ENCODE assay signal across 9 mouse cellular contexts in genomic region chr3:104790401-104790937, GRCm38 (mm10). TPM values are rescaled to one million over a fixed set of nuclear protein-coding genes. Genes with fewer than 3 reads are reported as not detected.
DNase-seq lines count a peak whose midpoint lies in the region; ATAC-seq and TF ChIP-seq lines count a peak whose summit lies in the region.
"Had no signal": no experiment of that assay in that cellular context is flagged by ENCODE, and none has a peak within 500 bp of the region (broad histone marks: within the 10 kb centered on the region; RNA-seq: fewer than 3 reads in every experiment).

No protein-coding gene starts in this region.

- no peaks in the 10 kb centered on the region for H3K9me3 ChIP-seq in forebrain, embryonic 11.5 days (ENCODE audit: control insufficient read depth, low read length)
- H3K9me3 ChIP-seq in hindbrain, postnatal 0 days (ENCODE audit: low read length) = no peaks in the 10 kb centered on the region
- H3K9me3 ChIP-seq in liver, embryonic 12.5 days (replicated peaks) = no peaks in the 10 kb centered on the region
- H3K9me3 ChIP-seq in neural tube, embryonic 14.5 days (ENCODE audit: control insufficient read depth, low read length) = no peaks in the 10 kb centered on the region

- H3K4me3 ChIP-seq in liver, adult 2 months (ENCODE audit: insufficient read depth, low read depth, low read length) = peak overlapping the region; percentile 45; the same call in 1 of the 2 replicates
- H3K4me3 ChIP-seq in forebrain, embryonic 11.5 days (ENCODE audit: low read depth, low read length) = peak overlapping the region; percentile 55
- H3K4me3 ChIP-seq in hindbrain, postnatal 0 days (ENCODE audit: low read length) = peak overlapping the region; percentile 50
- H3K4me3 ChIP-seq in liver, embryonic 12.5 days = peak overlapping the region; percentile 56; the same call in 1 of the 2 replicates
- H3K4me3 ChIP-seq in neural tube, embryonic 14.5 days (ENCODE audit: low read depth, low read length) = peak overlapping the region; percentile 48

- no peak for ATAC-seq in forebrain, embryonic 11.5 days (replicated peaks; ENCODE audit: low FRiP score)
- peak; percentile 18; the same call in 1 of the 2 replicates for ATAC-seq in hindbrain, postnatal 0 days
- ATAC-seq in liver, embryonic 12.5 days = no peak
- no peak for ATAC-seq in neural tube, embryonic 14.5 days (ENCODE audit: low read depth)

- no peaks in the 10 kb centered on the region for H3K27me3 ChIP-seq in liver, adult 2 months (ENCODE audit: control insufficient read depth, insufficient read depth, low read length)
- no peaks in the 10 kb centered on the region for H3K27me3 ChIP-seq in forebrain, embryonic 11.5 days (ENCODE audit: control insufficient read depth, insufficient read depth, low read length)
- peaks cover 8% of the 10 kb centered on the region; the same call in 1 of the 2 replicates for H3K27me3 ChIP-seq in hindbrain, postnatal 0 days (ENCODE audit: insufficient read depth, low read length)
- H3K27me3 ChIP-seq in liver, embryonic 12.5 days (replicated peaks) = peaks cover 56% of the 10 kb centered on the region
- peaks cover 3% of the 10 kb centered on the region; the same call in 1 of the 2 replicates for H3K27me3 ChIP-seq in neural tube, embryonic 14.5 days (ENCODE audit: control insufficient read depth, insufficient read depth, low read length)

- H3K9ac ChIP-seq in liver, adult 2 months (ENCODE audit: low read depth, low read length) = no peak overlapping the region
- H3K9ac ChIP-seq in forebrain, embryonic 11.5 days (ENCODE audit: low read length) = peak overlapping the region; percentile 69
- H3K9ac ChIP-seq in hindbrain, postnatal 0 days (replicated peaks; ENCODE audit: low read length) = no peak overlapping the region; the same call in 1 of the 2 replicates
- H3K9ac ChIP-seq in liver, embryonic 12.5 days = peak overlapping the region; percentile 7; the same call in 1 of the 2 replicates
- peak overlapping the region; percentile 52; the same call in 1 of the 2 replicates for H3K9ac ChIP-seq in neural tube, embryonic 14.5 days (replicated peaks; ENCODE audit: low read depth, low read length)

- peaks cover 17% of the 10 kb centered on the region for H3K4me1 ChIP-seq in liver, adult 2 months (ENCODE audit: control insufficient read depth, insufficient read depth, low read length)
- H3K4me1 ChIP-seq in forebrain, embryonic 11.5 days (replicated peaks; ENCODE audit: control insufficient read depth, insufficient read depth, low read length) = peaks cover 23% of the 10 kb centered on the region
- peaks cover 16% of the 10 kb centered on the region; the same call in 1 of the 2 replicates for H3K4me1 ChIP-seq in hindbrain, postnatal 0 days (ENCODE audit: insufficient read depth, low read length)
- peaks cover 53% of the 10 kb centered on the region for H3K4me1 ChIP-seq in liver, embryonic 12.5 days
- peaks cover 11% of the 10 kb centered on the region; the same call in 1 of the 2 replicates for H3K4me1 ChIP-seq in neural tube, embryonic 14.5 days (ENCODE audit: control insufficient read depth, insufficient read depth, low read length)

- no peak for TF ChIP-seq CTCF in liver, adult 2 months (IDR thresholded peaks at IDR 0.05; ENCODE audit: low read depth, low read length)
- no peak for TF ChIP-seq CTCF in hindbrain, postnatal 0 days (IDR thresholded peaks at IDR 0.05; ENCODE audit: low read depth)

- no peak for TF ChIP-seq POLR2A in liver, adult 2 months (IDR thresholded peaks at IDR 0.05; ENCODE audit: extremely low read depth, insufficient read depth, low read length)

- no peak for DNase-seq in liver, adult 2 months (ENCODE audit: extremely low read depth, low read depth, low spot score)
- DNase-seq in liver = no peak
- no peak for DNase-seq in forebrain, embryonic 11.5 days (ENCODE audit: low spot score)
- DNase-seq in hindbrain, postnatal 0 days (ENCODE audit: low spot score) = no peak
- no peak for DNase-seq in spleen, adult 18-20 months
- no peak for DNase-seq in cerebellum, postnatal 4 days (ENCODE audit: low spot score in 2 of 2)

- no peaks in the 10 kb centered on the region for H3K79me2 ChIP-seq in liver, adult 2 months (ENCODE audit: control insufficient read depth, insufficient read depth, low read length)

- 50% methylated on average over 6 of the region's 6 CpGs for WGBS in liver, adult 2 months
- 16% methylated on average over 6 of the region's 6 CpGs for WGBS in forebrain, embryonic 11.5 days
- WGBS in hindbrain, postnatal 0 days = 36% methylated on average over 6 of the region's 6 CpGs
- WGBS in liver, embryonic 12.5 days (ENCODE audit: insufficient replicate concordance) = 38% methylated on average over 6 of the region's 6 CpGs
- 39% methylated on average over 6 of the region's 6 CpGs for WGBS in neural tube, embryonic 14.5 days

- no peak overlapping the region for H3K27ac ChIP-seq in liver, adult 2 months (replicated peaks; ENCODE audit: insufficient read depth, low read depth, low read length)
- no peak overlapping the region for H3K27ac ChIP-seq in forebrain, embryonic 11.5 days (ENCODE audit: low read depth, low read length)
- peak overlapping the region; percentile 58; the same call in 1 of the 2 replicates for H3K27ac ChIP-seq in hindbrain, postnatal 0 days
- no peak overlapping the region for H3K27ac ChIP-seq in liver, embryonic 12.5 days
- no peak overlapping the region for H3K27ac ChIP-seq in neural tube, embryonic 14.5 days (ENCODE audit: low read depth, low read length)

- H3K4me2 ChIP-seq in forebrain, embryonic 11.5 days (ENCODE audit: low read depth, low read length, severe bottlenecking) = peak overlapping the region; percentile 88
- peak overlapping the region; percentile 94 for H3K4me2 ChIP-seq in hindbrain, postnatal 0 days (ENCODE audit: low read depth, low read length)
- H3K4me2 ChIP-seq in liver, embryonic 12.5 days = peak overlapping the region; percentile 76
- H3K4me2 ChIP-seq in neural tube, embryonic 14.5 days (ENCODE audit: low read depth, low read length) = peak overlapping the region; percentile 94

- no peaks in the 10 kb centered on the region for H3K36me3 ChIP-seq in liver, adult 2 months (ENCODE audit: control insufficient read depth, insufficient read depth, low read length)
- H3K36me3 ChIP-seq in forebrain, embryonic 11.5 days (ENCODE audit: control insufficient read depth, insufficient read depth, low read length) = no peaks in the 10 kb centered on the region; the same call in 1 of the 2 replicates
- H3K36me3 ChIP-seq in hindbrain, postnatal 0 days (ENCODE audit: insufficient read depth, low read length) = no peaks in the 10 kb centered on the region; the same call in 1 of the 2 replicates
- peaks cover 24% of the 10 kb centered on the region for H3K36me3 ChIP-seq in liver, embryonic 12.5 days
- no peaks in the 10 kb centered on the region for H3K36me3 ChIP-seq in neural tube, embryonic 14.5 days (ENCODE audit: control insufficient read depth, insufficient read depth, low read length)

RNA-seq across cellular contexts. Expression of gene Rhoc, which starts 2.3 kb away (rescaled TPM):
- 10.0 and 15.5 TPM in 2 replicates for total RNA-seq in liver, adult 2 months (2014; rRNA removed)
- 9.1 and 11.7 TPM in 2 replicates for polyA plus RNA-seq in liver, adult 2 months (2012; rRNA removed)
- 80.5 and 98.0 TPM in 2 replicates for polyA plus RNA-seq in forebrain, embryonic 11.5 days (2014; fragmentation: Nextera tagmentation; extraction: Ambion mirVana)
- 49.9 and 63.4 TPM in 2 replicates for total RNA-seq in hindbrain, postnatal 0 days (2014; rRNA removed)
- polyA plus RNA-seq in hindbrain, postnatal 0 days (2015; fragmentation: Nextera tagmentation; extraction: Ambion mirVana) = 54.8 and 55.7 TPM in 2 replicates
- 28.1 and 34.1 TPM in 2 replicates for polyA plus RNA-seq in liver, embryonic 12.5 days (2016; fragmentation: Nextera tagmentation; extraction: Ambion mirVana)
- 40.1 and 64.1 TPM in 2 replicates for polyA plus RNA-seq in neural tube, embryonic 14.5 days (2014; fragmentation: Nextera tagmentation; extraction: Ambion mirVana)

RNA-seq across cellular contexts. Expression of gene Fam19a3, which starts 8.8 kb away (rescaled TPM):
- total RNA-seq in liver, adult 2 months (2014; rRNA removed) = under 0.01 and 0.07 TPM in 2 replicates
- 0.04 and 0.05 TPM in 2 replicates for polyA plus RNA-seq in liver, adult 2 months (2012; rRNA removed)
- 0.24 TPM in 1 of 2 replicates, not detected in the other for polyA plus RNA-seq in forebrain, embryonic 11.5 days (2014; fragmentation: Nextera tagmentation; extraction: Ambion mirVana)
- total RNA-seq in hindbrain, postnatal 0 days (2014; rRNA removed) = 0.21 TPM in 1 of 2 replicates, not detected in the other
- not detected in 2 replicates for polyA plus RNA-seq in hindbrain, postnatal 0 days (2015; fragmentation: Nextera tagmentation; extraction: Ambion mirVana)
- not detected in 2 replicates for polyA plus RNA-seq in liver, embryonic 12.5 days (2016; fragmentation: Nextera tagmentation; extraction: Ambion mirVana)
- polyA plus RNA-seq in neural tube, embryonic 14.5 days (2014; fragmentation: Nextera tagmentation; extraction: Ambion mirVana) = 0.06 TPM in 1 of 2 replicates, not detected in the other
- total RNA-seq: left cerebral cortex, postnatal 10 days had no signal

RNA-seq across cellular contexts. Expression of gene Ppm1j, which starts 9.6 kb away (rescaled TPM):
- 0.28 and 0.54 TPM in 2 replicates for total RNA-seq in liver, adult 2 months (2014; rRNA removed)
- 0.65 and 1.4 TPM in 2 replicates for polyA plus RNA-seq in liver, adult 2 months (2012; rRNA removed)
- 1.1 and 1.2 TPM in 2 replicates for polyA plus RNA-seq in forebrain, embryonic 11.5 days (2014; fragmentation: Nextera tagmentation; extraction: Ambion mirVana)
- 0.36 and 0.58 TPM in 2 replicates for total RNA-seq in hindbrain, postnatal 0 days (2014; rRNA removed)
- polyA plus RNA-seq in hindbrain, postnatal 0 days (2015; fragmentation: Nextera tagmentation; extraction: Ambion mirVana) = 0.99 and 1.9 TPM in 2 replicates
- polyA plus RNA-seq in liver, embryonic 12.5 days (2016; fragmentation: Nextera tagmentation; extraction: Ambion mirVana) = 0.79 and 1.3 TPM in 2 replicates
- polyA plus RNA-seq in neural tube, embryonic 14.5 days (2014; fragmentation: Nextera tagmentation; extraction: Ambion mirVana) = 0.23 and 3.1 TPM in 2 replicates

RNA-seq across cellular contexts. Expression of gene Mov10, which starts 27.9 kb away (rescaled TPM):
- total RNA-seq in liver, adult 2 months (2014; rRNA removed) = 9.3 and 12.4 TPM in 2 replicates
- 11.6 and 15.9 TPM in 2 replicates for polyA plus RNA-seq in liver, adult 2 months (2012; rRNA removed)
- 13.8 and 15.3 TPM in 2 replicates for polyA plus RNA-seq in forebrain, embryonic 11.5 days (2014; fragmentation: Nextera tagmentation; extraction: Ambion mirVana)
- 10.9 and 11.6 TPM in 2 replicates for total RNA-seq in hindbrain, postnatal 0 days (2014; rRNA removed)
- 8.0 and 8.9 TPM in 2 replicates for polyA plus RNA-seq in hindbrain, postnatal 0 days (2015; fragmentation: Nextera tagmentation; extraction: Ambion mirVana)
- polyA plus RNA-seq in liver, embryonic 12.5 days (2016; fragmentation: Nextera tagmentation; extraction: Ambion mirVana) = 28.5 and 29.2 TPM in 2 replicates
- 3.8 and 7.4 TPM in 2 replicates for polyA plus RNA-seq in neural tube, embryonic 14.5 days (2014; fragmentation: Nextera tagmentation; extraction: Ambion mirVana)

Comparison
In these comparisons a context has a peak if more than half of its experiments do, and no peak if none do; other contexts are left out.
1. H3K9ac ChIP-seq: peak in forebrain, embryonic 11.5 days (single experiment), liver, embryonic 12.5 days (single experiment) and neural tube, embryonic 14.5 days (single experiment); none in liver, adult 2 months (single experiment) and hindbrain, postnatal 0 days (single experiment).
2. Peak in every context shown above with its lines, with median percentiles within 50 percentile points of each other: H3K4me3 ChIP-seq and H3K4me2 ChIP-seq.